Mouse (Mus musculus) mouse embryonic stem cell (cell line): Measurements from ENCODE around the gene Srgap2.

Experiments
- in situ Hi-C, 2 experiments: fragments of 300-500 bp; cut with MboI; formaldehyde crosslinking; loops; 1 replicate in 1 of 2; 3 replicates in 1 of 2; pipeline ENCODE4 v1.14.3; 2019 to 2020; ENCODE audit warnings: low sequenced_read_pairs in 2 of 2, low pct_unique_long_range_greater_than_20kb in 1 of 2, mixed read lengths in 1 of 2; ENCODE audit not compliant: unreplicated experiment in 1 of 2

The Srgap2 gene

GRCm38 (mm10) chr1:131244536-131245088, 282.5 kb downstream of the Srgap2 start:
- in situ Hi-C loops = no loop called here

- in situ Hi-C loops = no loop called here
Measured at GRCm38 (mm10) chr1:131242956-131243355, 284.2 kb downstream of the Srgap2 start.

GRCm38 (mm10) chr1:131239576-131240193, 287.5 kb downstream of the Srgap2 start:
- in situ Hi-C loops = no loop called here

GRCm38 (mm10) chr1:131238931-131239381, 288.2 kb downstream of the Srgap2 start:
- in situ Hi-C loops = no loop called here

GRCm38 (mm10) chr1:131236077-131236476, 291.1 kb downstream of the Srgap2 start:
- in situ Hi-C loops = no loop called here
